Comparison of ENCODE assay signal across 7 mouse cellular contexts in genomic region chr2:77169916-77170632, GRCm38 (mm10). TPM values are rescaled to one million over a fixed set of nuclear protein-coding genes. Genes with fewer than 3 reads are reported as not detected.
DNase-seq lines count a peak whose midpoint lies in the region; ATAC-seq and TF ChIP-seq lines count a peak whose summit lies in the region.

No protein-coding gene starts in this region.

- peak overlapping the region; percentile 71 for H3K4me3 ChIP-seq in heart, adult 2 months
- peak overlapping the region; percentile 52 for H3K4me3 ChIP-seq in intestine, postnatal 0 days (ENCODE audit: low read depth, low read length)
- H3K4me3 ChIP-seq in neural tube, embryonic 12.5 days = peak overlapping the region; percentile 38

- TF ChIP-seq EP300 in heart, adult 2 months (IDR thresholded peaks at IDR 0.05; ENCODE audit: insufficient read depth, low read depth, low read length) = peak; percentile 88

- TF ChIP-seq POLR2A in heart, adult 2 months (IDR thresholded peaks at IDR 0.05; ENCODE audit: insufficient read depth, low read depth, low read length) = peak; percentile 72

- peaks cover 10% of the 10 kb centered on the region for H3K4me1 ChIP-seq in heart, adult 2 months (ENCODE audit: control insufficient read depth, insufficient read depth, low read length)
- no peaks in the 10 kb centered on the region for H3K4me1 ChIP-seq in intestine, postnatal 0 days (replicated peaks; ENCODE audit: control insufficient read depth, insufficient read depth, low read length)
- H3K4me1 ChIP-seq in neural tube, embryonic 12.5 days = peaks cover 13% of the 10 kb centered on the region

- no peaks in the 10 kb centered on the region for H3K9me3 ChIP-seq in intestine, postnatal 0 days (ENCODE audit: control insufficient read depth)
- no peaks in the 10 kb centered on the region for H3K9me3 ChIP-seq in neural tube, embryonic 12.5 days

- H3K36me3 ChIP-seq in heart, adult 2 months (ENCODE audit: control insufficient read depth, insufficient read depth, low read length) = peaks cover 19% of the 10 kb centered on the region
- H3K36me3 ChIP-seq in intestine, postnatal 0 days (ENCODE audit: control insufficient read depth, insufficient read depth) = no peaks in the 10 kb centered on the region
- H3K36me3 ChIP-seq in neural tube, embryonic 12.5 days = no peaks in the 10 kb centered on the region

- H3K9ac ChIP-seq in heart, adult 2 months (ENCODE audit: low read depth, low read length) = peak overlapping the region; percentile 58
- peak overlapping the region; percentile 45 for H3K9ac ChIP-seq in intestine, postnatal 0 days (ENCODE audit: low read depth, low read length)
- peak overlapping the region; percentile 57 for H3K9ac ChIP-seq in neural tube, embryonic 12.5 days

- DNase-seq in ZHBTc4 (ENCODE audit: low read depth, low spot score) = peak; percentile 74
- peak; percentile 61 for DNase-seq in embryo, embryonic 9.5 days (ENCODE audit: extremely low spot score)
- peak; percentile 68 to 79 for DNase-seq in heart, adult 2 months
- DNase-seq in lung, adult 18-20 months = peak; percentile 47 to 66
- peak; percentile 23 to 27 for DNase-seq in urinary bladder, postnatal 36 days (ENCODE audit: low spot score in 2 of 2)

- intact Hi-C loops in heart, adult 2 months (cut with DNase I) = loop anchor here (5.0 kb wide), 1 partner anchor 38 kb away; no protein-coding TSS in a partner anchor

- H3K4me2 ChIP-seq in intestine, postnatal 0 days (replicated peaks; ENCODE audit: low read depth) = peak overlapping the region; percentile 90
- peak overlapping the region; percentile 72 for H3K4me2 ChIP-seq in neural tube, embryonic 12.5 days (replicated peaks)

- WGBS in heart, adult 2 months = 2% methylated on average over 21 of the region's 21 CpGs
- WGBS in intestine, postnatal 0 days = 2% methylated on average over 21 of the region's 21 CpGs
- WGBS in neural tube, embryonic 12.5 days = 7% methylated on average over 21 of the region's 21 CpGs

- H3K27me3 ChIP-seq in heart, adult 2 months (ENCODE audit: control insufficient read depth, insufficient read depth, low read length) = no peaks in the 10 kb centered on the region
- no peaks in the 10 kb centered on the region for H3K27me3 ChIP-seq in intestine, postnatal 0 days (replicated peaks; ENCODE audit: control insufficient read depth, insufficient read depth, low read length)
- no peaks in the 10 kb centered on the region for H3K27me3 ChIP-seq in neural tube, embryonic 12.5 days (replicated peaks)

- TF ChIP-seq CTCF in heart, adult 2 months (IDR thresholded peaks at IDR 0.05) = no peak
- TF ChIP-seq CTCF in intestine, postnatal 0 days (IDR thresholded peaks at IDR 0.05; ENCODE audit: low read depth) = no peak

- no peaks in the 10 kb centered on the region for H3K79me2 ChIP-seq in heart, adult 2 months (replicated peaks; ENCODE audit: control insufficient read depth, insufficient read depth, low read length)

- peak; percentile 63 for ATAC-seq in intestine, postnatal 0 days
- ATAC-seq in neural tube, embryonic 12.5 days (ENCODE audit: low FRiP score, low read depth) = peak; percentile 59

- peak overlapping the region; percentile 96 for H3K27ac ChIP-seq in heart, adult 2 months
- no peak overlapping the region for H3K27ac ChIP-seq in intestine, postnatal 0 days (ENCODE audit: low read depth, low read length)
- no peak overlapping the region for H3K27ac ChIP-seq in neural tube, embryonic 12.5 days

RNA-seq across cellular contexts. Expression of gene Ccdc141, which starts 0.4 kb away (rescaled TPM):
- 100 to 1,000 TPM; 182 to 189 TPM for total RNA-seq in heart, adult 2 months (2021)
- 35.6 and 50.8 TPM in 2 replicates for polyA plus RNA-seq in heart, adult 2 months (2012; rRNA removed)
- 2.2 and 2.3 TPM in 2 replicates for polyA plus RNA-seq in intestine, postnatal 0 days (2015; fragmentation: Nextera tagmentation; extraction: Ambion mirVana)
- 8.3 and 8.4 TPM in 2 replicates for polyA plus RNA-seq in neural tube, embryonic 12.5 days (2016; fragmentation: Nextera tagmentation; extraction: Ambion mirVana)
